Mouse (Mus musculus) cerebellum, adult 2 months (tissue): ENCODE data around the gene Ubtfl1.
"Not testable (repeated sequence)": the region's sequence is repeated elsewhere in the genome, so short reads cannot be mapped to it uniquely, and the experiment has no call there.

Source experiments
- CTCF ChIP-seq: fragments of 200-500 bp; IDR thresholded peaks from 2 replicates; pipeline ENCODE4 v1.5.1; 2011; ENCODE audit warnings: low read depth, mild to moderate bottlenecking, control low read depth, low read length, moderate library complexity, borderline replicate concordance; ENCODE audit not compliant: insufficient read depth
- POLR2A ChIP-seq: fragments of 200-500 bp; IDR thresholded peaks from 2 replicates; pipeline ENCODE4 v1.6.1; 2011; ENCODE audit warnings: low read length, control low read depth, borderline replicate concordance; ENCODE audit not compliant: insufficient read depth

DNA sequence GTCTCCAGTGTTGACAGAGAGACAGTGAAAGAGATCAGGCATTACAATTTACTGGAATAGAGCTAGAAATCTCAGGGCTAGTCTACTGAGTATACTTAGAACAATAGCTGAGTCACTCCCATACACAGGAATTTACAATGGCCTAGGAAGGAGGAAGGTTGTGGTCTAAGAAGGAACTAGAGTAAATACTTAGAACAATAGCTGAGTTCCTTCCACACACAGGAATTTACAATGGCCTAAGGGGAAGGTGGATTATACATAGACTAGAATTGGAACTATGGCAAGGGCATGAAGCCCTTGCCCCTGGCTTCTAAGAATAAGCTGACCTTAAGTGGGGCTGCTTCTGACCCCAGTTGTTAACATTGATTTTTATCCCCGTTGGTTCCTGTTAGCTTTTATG is 31.2 kb upstream of the Ubtfl1 start:
- TF ChIP-seq CTCF, POLR2A: not testable (repeated sequence)
